Mouse (Mus musculus) thymus, adult 2 months (tissue): ENCODE measurements around the gene Col18a1. TPM values are rescaled to one million over a fixed set of nuclear protein-coding genes. Genes with fewer than 3 reads are reported as not detected.

ENCODE experiments used
- DNase-seq: peaks from one replicate; pipeline ENCODE4 v3.0.0; 2021
- H3K27ac ChIP-seq: fragments of 200-500 bp; 2 replicates; pipeline ENCODE4 v1.5.1; 2012; ENCODE audit warnings: low read length, control low read depth; ENCODE audit not compliant: control insufficient read depth, insufficient read depth
- H3K27me3 ChIP-seq: fragments of 200-500 bp; 2 replicates; pipeline ENCODE4 v1.6.1; 2012; ENCODE audit warnings: mild to moderate bottlenecking, low read length, moderate library complexity, mixed read lengths; ENCODE audit not compliant: control insufficient read depth, insufficient read depth
- H3K36me3 ChIP-seq: fragments of 200-500 bp; 2 replicates; pipeline ENCODE4 v1.6.1; 2012; ENCODE audit warnings: mild to moderate bottlenecking, low read length, moderate library complexity; ENCODE audit not compliant: control insufficient read depth, insufficient read depth
- H3K4me1 ChIP-seq: fragments of 200-500 bp; replicated peaks from 2 replicates; pipeline ENCODE4 v1.6.1; 2012; ENCODE audit warnings: low read length; ENCODE audit not compliant: control insufficient read depth, insufficient read depth
- H3K4me3 ChIP-seq: fragments of 200-500 bp; 2 replicates; pipeline ENCODE4 v1.5.1; 2012; ENCODE audit warnings: mild to moderate bottlenecking, low read length, control low read depth, moderate library complexity; ENCODE audit not compliant: control insufficient read depth, insufficient read depth
- CTCF ChIP-seq: fragments of 200-500 bp; IDR thresholded peaks from 2 replicates; pipeline ENCODE4 v1.5.1; 2012; ENCODE audit warnings: mild to moderate bottlenecking, control low read depth, low read length, moderate library complexity, borderline replicate concordance; ENCODE audit not compliant: control insufficient read depth, poor library complexity, insufficient read depth; ENCODE audit errors: extremely low read depth
- POLR2A ChIP-seq: fragments of 200-500 bp; IDR thresholded peaks from 2 replicates; pipeline ENCODE4 v1.6.1; 2012; ENCODE audit warnings: mild to moderate bottlenecking, low read length, control low read depth, moderate library complexity; ENCODE audit not compliant: control insufficient read depth, poor library complexity, insufficient read depth; ENCODE audit errors: extremely low read depth
- whole genome bisulfite sequencing: fragments of 180-500 bp; shearing (Covaris S2); methylation state at CpG from one replicate; pipeline ENCODE4 v1.1.7; 2018; 5-methylcytosine and 5-hydroxymethylcytosine counted together
- polyA plus RNA-seq: library from polyadenylated mRNA; depleted of rRNA; stranded (reverse); fragments of >200 nt; gene quantifications from 2 replicates; pipeline ENCODE4 v1.2.3, GENCODE M21; 2012; rRNA removed

The Col18a1 gene
- polyA plus RNA-seq: 19.8 and 20.7 TPM in 2 replicates

DNA sequence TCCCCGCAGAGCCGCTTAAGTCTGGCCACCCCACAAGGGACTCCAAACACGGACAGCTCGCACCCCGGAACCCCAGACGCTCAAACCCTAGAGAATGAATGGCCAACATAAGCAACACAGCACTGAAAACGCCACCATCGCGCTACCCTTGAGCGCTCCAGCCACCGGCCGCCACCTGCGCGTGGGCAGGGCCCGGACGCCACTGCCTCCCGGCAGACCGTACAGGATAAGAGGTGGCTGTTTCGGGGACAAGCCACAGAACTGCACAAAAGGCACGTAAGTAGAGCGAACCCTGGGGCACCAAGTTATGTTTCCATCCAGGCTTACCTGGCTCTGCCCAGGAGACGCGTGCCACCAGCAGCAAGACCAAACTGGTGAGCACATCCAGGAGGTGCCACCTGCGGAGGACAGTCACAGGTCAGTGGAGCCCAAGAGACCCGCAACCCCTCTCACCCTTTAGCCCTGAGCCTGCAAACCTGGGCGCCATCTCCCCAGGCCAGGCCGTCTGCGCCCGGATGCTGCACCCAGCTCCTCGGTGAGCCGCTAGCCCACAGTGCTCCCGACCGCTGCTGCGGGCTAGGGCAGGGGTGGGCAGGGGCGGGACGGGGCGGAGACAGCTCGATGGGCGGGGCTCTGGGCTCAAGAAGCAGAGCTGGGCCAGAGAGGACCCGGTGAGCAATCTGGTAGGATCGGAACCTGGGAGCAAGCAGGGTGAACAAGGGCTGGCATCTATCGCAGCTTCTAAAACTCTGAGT, at the start of gene Col18a1:
TSS of gene Col18a1 (minus strand) at position 586 of the 755 bp plus-strand sequence.
- no peak for DNase-seq

DNA sequence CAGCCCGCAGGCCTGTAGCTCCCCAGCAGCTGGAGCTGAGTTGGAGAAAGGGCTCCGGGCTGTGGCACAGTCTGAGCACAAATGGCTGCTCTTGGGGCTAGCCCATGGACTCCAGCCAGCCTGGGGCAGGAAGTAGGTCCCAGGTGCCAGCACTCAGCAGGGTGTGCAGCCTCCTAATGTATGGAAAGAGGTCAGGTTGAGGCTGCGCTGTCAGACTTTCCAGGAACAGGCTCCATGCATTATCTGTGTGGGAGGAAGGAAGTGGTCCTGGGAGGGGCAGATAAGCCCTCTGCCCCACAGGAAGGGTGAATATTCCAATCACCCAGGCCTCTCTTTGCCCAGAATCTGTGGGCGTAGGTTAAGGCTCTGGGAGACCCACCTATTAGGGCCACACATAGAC, 49.3 kb upstream of the Col18a1 start:
- Histone ChIP-seq H3K27ac (no peak overlapping the region), H3K4me1 (no peaks in the 10 kb centered on the region), H3K4me3 (no peak overlapping the region), H3K27me3 (no peaks in the 10 kb centered on the region), H3K36me3 (no peaks in the 10 kb centered on the region)
- TF ChIP-seq POLR2A (no peak), CTCF (no peak)
- DNase-seq: no peak
- WGBS: 52% methylated on average over 4 of the region's 4 CpGs

More for the DNA sequence above, at the start of gene Col18a1:
- H3K4me1 ChIP-seq: no peaks in the 10 kb centered on the region
- H3K36me3 ChIP-seq: no peaks in the 10 kb centered on the region
- H3K4me3 ChIP-seq: no peak within 1 kb of the TSS
- TF ChIP-seq CTCF: no peak
- TF ChIP-seq POLR2A: no peak
- 3% methylated on average over 42 of the region's 42 CpGs for WGBS
- H3K27me3 ChIP-seq: no peaks in the 10 kb centered on the region
- H3K27ac ChIP-seq: no peak within 1 kb of the TSS

DNA sequence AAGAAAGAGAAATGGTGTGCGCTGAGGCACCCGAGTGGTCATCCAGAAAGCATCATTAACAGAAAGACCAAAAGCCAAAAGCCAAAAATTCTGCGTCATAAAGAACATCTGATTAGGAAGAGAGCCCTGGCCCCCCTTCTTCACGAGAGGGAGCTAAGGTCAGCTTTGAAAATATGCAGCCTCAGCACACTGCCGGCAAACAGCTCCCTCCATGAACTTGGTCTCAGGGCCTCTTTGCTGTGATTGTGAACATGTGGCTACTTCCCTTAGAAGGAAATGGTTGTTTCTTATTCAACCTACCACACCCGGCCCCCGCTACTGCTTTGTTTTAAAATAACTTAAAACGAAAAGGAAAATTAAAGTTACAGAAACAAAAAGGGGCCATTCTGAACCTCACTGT, 48.2 kb upstream of the Col18a1 start:
- H3K27me3 ChIP-seq: no peaks in the 10 kb centered on the region
- no peaks in the 10 kb centered on the region for H3K4me1 ChIP-seq
- no peak overlapping the region for H3K27ac ChIP-seq
- H3K4me3 ChIP-seq: no peak overlapping the region
- no peak for TF ChIP-seq CTCF
- TF ChIP-seq POLR2A: no peak
- H3K36me3 ChIP-seq: no peaks in the 10 kb centered on the region
- no peak for DNase-seq
- 56% methylated on average over 8 of the region's 8 CpGs for WGBS

DNA sequence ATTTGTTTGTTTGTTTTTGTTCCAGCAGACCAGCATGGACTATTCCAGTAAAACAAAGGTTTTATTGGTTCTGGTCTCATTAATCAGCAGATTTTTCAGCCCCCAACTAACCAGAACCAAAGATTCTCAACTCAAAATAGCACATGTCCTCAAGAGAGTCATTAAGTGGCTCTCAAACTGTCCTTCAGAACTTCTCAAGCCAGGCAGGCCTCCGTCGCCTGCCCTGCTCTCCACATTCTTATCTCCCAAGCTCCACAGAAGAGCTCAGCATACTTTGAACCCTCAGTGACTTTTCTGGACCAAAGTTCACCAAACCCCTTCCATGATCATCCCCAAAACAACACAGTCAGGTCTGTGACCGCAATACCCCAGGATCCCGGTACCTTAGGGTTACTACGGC, 47.1 kb upstream of the Col18a1 start:
- Histone ChIP-seq H3K4me3 (no peak overlapping the region), H3K27me3 (no peaks in the 10 kb centered on the region), H3K4me1 (no peaks in the 10 kb centered on the region), H3K27ac (no peak overlapping the region), H3K36me3 (no peaks in the 10 kb centered on the region)
- WGBS: 96% methylated on average over 5 of the region's 5 CpGs
- no peak for TF ChIP-seq POLR2A
- no peak for TF ChIP-seq CTCF
- DNase-seq: no peak

DNA sequence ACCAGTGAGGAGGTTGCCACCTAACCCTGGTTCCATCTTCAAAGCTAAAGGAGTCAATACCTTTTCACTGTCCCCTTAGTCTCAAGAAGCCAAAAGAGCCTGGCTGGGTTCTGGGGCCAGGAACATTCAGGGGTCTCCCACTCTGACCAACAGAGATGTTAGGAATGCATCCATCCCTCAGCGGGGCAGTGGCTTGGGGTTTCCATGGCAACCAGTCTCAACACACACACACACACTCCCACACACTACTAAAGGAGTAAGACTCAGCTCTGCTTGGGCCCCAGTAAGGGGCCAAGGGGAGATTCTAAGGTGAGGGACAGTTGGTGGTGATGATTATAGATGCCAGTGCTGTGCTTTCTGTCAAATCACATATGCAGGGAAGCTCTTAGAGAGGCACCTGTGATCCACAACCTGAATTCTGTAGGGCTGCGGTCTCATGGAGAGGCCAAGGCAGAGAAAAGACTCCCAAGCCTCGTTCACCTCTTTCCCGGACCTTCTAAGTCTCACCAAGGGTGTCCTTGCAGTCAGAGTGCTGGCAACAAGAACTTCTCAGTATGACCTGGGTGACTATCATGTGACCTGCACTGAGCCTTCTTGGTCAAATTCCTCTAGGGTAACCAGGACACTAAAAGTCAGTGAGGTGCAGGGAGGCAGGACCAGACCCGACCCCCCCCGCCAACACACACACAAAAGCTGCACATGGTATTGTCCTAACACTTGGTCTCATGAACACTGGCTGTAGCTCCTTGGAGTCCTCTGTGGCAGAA, 46.2 kb upstream of the Col18a1 start:
- no peak for DNase-seq
- Histone ChIP-seq H3K4me1 (no peaks in the 10 kb centered on the region), H3K27me3 (no peaks in the 10 kb centered on the region)

DNA sequence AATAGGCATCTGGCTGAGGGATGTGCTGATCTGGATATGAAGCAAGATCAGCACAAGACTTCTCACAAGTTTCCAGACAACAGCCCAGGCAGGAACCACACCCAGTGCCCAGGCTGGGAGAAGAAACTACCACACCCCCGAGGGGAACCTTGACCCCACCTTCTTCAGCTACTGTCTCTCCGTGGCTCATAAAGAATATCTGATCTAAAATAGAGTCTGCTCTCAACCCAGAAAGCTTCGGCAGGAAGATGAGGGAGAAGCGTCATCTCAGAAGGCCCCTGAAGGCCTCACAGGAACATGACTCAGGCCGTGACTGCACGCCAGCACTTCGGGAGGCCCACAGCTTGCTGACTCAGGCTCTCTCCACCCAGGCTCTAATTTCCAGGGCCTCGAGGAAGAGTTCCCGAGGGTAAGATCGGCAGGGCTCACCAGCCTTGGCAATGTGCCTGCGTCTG, 44.8 kb upstream of the Col18a1 start:
- 37% methylated on average over 11 of the region's 11 CpGs for WGBS
- Histone ChIP-seq H3K27ac (no peak overlapping the region), H3K4me3 (no peak overlapping the region), H3K27me3 (no peaks in the 10 kb centered on the region), H3K36me3 (no peaks in the 10 kb centered on the region), H3K4me1 (no peaks in the 10 kb centered on the region)
- no peak for TF ChIP-seq CTCF
- TF ChIP-seq POLR2A: no peak
- no peak for DNase-seq

More for the DNA sequence above, 46.2 kb upstream of the Col18a1 start:
- H3K4me3 ChIP-seq: no peak overlapping the region
- no peak overlapping the region for H3K27ac ChIP-seq
- WGBS: 98% methylated on average over 6 of the region's 6 CpGs
- TF ChIP-seq CTCF: no peak
- no peak for TF ChIP-seq POLR2A
- H3K36me3 ChIP-seq: no peaks in the 10 kb centered on the region
